7 mouse cellular contexts compared by ENCODE assay signal in the genomic region with DNA sequence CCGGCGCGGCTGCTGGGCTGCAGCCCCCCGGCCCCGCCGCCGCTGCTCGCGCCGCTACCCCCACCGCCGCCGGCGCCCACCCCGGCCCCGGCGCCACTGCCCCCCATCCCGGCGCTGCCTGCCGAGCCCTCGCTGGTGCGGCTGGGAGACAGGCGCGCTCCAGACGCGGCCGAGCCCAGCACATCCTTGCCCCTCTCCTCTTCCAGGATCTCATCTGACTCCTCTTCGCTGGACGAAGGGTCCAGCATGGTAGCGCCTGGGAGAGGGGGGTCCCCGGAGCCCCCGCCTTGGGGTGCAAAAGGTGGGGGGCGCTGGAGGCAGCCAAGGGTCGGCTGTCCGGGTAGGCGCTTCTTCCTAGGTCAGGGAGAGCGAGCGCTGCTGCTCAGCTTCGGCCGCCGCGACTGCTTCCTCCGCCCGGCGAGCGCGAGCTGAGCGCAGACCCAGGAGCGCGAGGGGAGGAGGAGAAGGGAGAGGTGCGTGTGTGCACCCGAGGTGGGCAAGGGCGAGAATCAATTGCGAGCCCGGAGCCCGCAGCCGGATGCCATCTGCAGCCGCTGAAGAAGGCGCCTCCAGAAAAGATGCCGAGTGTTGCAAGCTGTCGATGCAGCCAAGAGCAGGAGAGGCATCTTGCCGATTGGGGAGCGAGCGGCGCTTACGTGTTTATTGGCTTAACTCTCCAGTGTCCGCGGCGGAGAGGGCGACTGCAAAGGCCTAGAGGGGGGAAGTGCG. TPM values are rescaled to one million over a fixed set of nuclear protein-coding genes. Genes with fewer than 3 reads are reported as not detected.
DNase-seq lines count a peak whose midpoint lies in the region; ATAC-seq and TF ChIP-seq lines count a peak whose summit lies in the region.

Gene Cadps, minus strand, starts transcription at position 589 of the 729 bp plus-strand sequence.

- ATAC-seq in hindbrain, embryonic 11.5 days (ENCODE audit: low FRiP score) = peak; percentile 77
- peak; percentile 21; the same call in 1 of the 2 replicates for ATAC-seq in limb, embryonic 11.5 days (ENCODE audit: insufficient number of reproducible peaks, low FRiP score, low TSS enrichment, low read depth)

- H3K27ac ChIP-seq in hindbrain, embryonic 11.5 days (ENCODE audit: low read depth, low read length) = peak within 1 kb of the TSS; percentile 96
- no peak within 1 kb of the TSS for H3K27ac ChIP-seq in limb, embryonic 11.5 days (replicated peaks; ENCODE audit: low read depth, low read length)

- DNase-seq in MN1 (ENCODE audit: low spot score) = peak; percentile 60
- peak; percentile 74 for DNase-seq in embryo, embryonic 10 days (ENCODE audit: low spot score)
- peak; percentile 76 for DNase-seq in hindbrain, embryonic 11.5 days (ENCODE audit: low spot score)
- DNase-seq in limb, embryonic 11.5 days (ENCODE audit: low spot score) = peak; percentile 52
- DNase-seq in right cerebral cortex, postnatal 10 days (ENCODE audit: low spot score in 2 of 2) = peak; percentile 90 to 93
- DNase-seq in urinary bladder, adult 18-20 months (ENCODE audit: low spot score in 2 of 2) = no peak

- H3K4me2 ChIP-seq in hindbrain, embryonic 11.5 days (replicated peaks; ENCODE audit: low read depth, low read length) = peak within 1 kb of the TSS; percentile 86
- peak within 1 kb of the TSS; percentile 97 for H3K4me2 ChIP-seq in limb, embryonic 11.5 days (ENCODE audit: low read depth, severe bottlenecking)

- H3K4me3 ChIP-seq in E14TG2a.4 (replicated peaks; ENCODE audit: low read length) = peak within 1 kb of the TSS; percentile 87
- peak within 1 kb of the TSS; percentile 83 for H3K4me3 ChIP-seq in hindbrain, embryonic 11.5 days (ENCODE audit: low read depth, low read length)
- H3K4me3 ChIP-seq in limb, embryonic 11.5 days (ENCODE audit: low read depth, low read length) = peak within 1 kb of the TSS; percentile 51

- peak within 1 kb of the TSS; percentile 94 for H3K9ac ChIP-seq in hindbrain, embryonic 11.5 days (ENCODE audit: low read depth, low read length)
- peak within 1 kb of the TSS; percentile 43; the same call in 1 of the 2 replicates for H3K9ac ChIP-seq in limb, embryonic 11.5 days (ENCODE audit: low read length)

- TF ChIP-seq CTCF in E14TG2a.4 (conservative IDR thresholded peaks at IDR 0.05; ENCODE audit: low read length) = no peak

- 1% methylated on average over 61 of the region's 71 CpGs for WGBS in hindbrain, embryonic 11.5 days
- under 1% methylated on average over 71 of the region's 71 CpGs for WGBS in limb, embryonic 11.5 days

- H3K36me3 ChIP-seq in E14TG2a.4 (ENCODE audit: insufficient read depth, low read length) = no peaks in the 10 kb centered on the region
- no peaks in the 10 kb centered on the region for H3K36me3 ChIP-seq in hindbrain, embryonic 11.5 days (ENCODE audit: control insufficient read depth, insufficient read depth, low read length)
- no peaks in the 10 kb centered on the region for H3K36me3 ChIP-seq in limb, embryonic 11.5 days (ENCODE audit: control insufficient read depth, insufficient read depth, low read length)

- H3K27me3 ChIP-seq in E14TG2a.4 (ENCODE audit: insufficient read depth, low read length) = peaks cover 14% of the 10 kb centered on the region
- H3K27me3 ChIP-seq in hindbrain, embryonic 11.5 days (ENCODE audit: control insufficient read depth, insufficient read depth, low read length) = no peaks in the 10 kb centered on the region
- peaks cover 16% of the 10 kb centered on the region for H3K27me3 ChIP-seq in limb, embryonic 11.5 days (ENCODE audit: control insufficient read depth, insufficient read depth, low read length)

- H3K4me1 ChIP-seq in E14TG2a.4 (replicated peaks; ENCODE audit: low read depth, low read length) = peaks cover 12% of the 10 kb centered on the region
- no peaks in the 10 kb centered on the region for H3K4me1 ChIP-seq in hindbrain, embryonic 11.5 days (replicated peaks; ENCODE audit: control insufficient read depth, insufficient read depth, low read length)
- 0 out of 2 replicates have a peak, but pooled peaks cover 5% of the 10 kb centered on the region for H3K4me1 ChIP-seq in limb, embryonic 11.5 days (ENCODE audit: control insufficient read depth, insufficient read depth, low read length)

- H3K9me3 ChIP-seq in E14TG2a.4 (ENCODE audit: low read length) = no peaks in the 10 kb centered on the region
- H3K9me3 ChIP-seq in hindbrain, embryonic 11.5 days (ENCODE audit: control insufficient read depth, low read length) = no peaks in the 10 kb centered on the region
- no peaks in the 10 kb centered on the region for H3K9me3 ChIP-seq in limb, embryonic 11.5 days (ENCODE audit: control insufficient read depth, low read length)

RNA-seq across cellular contexts. Expression of gene Cadps, which starts in this region (rescaled TPM):
- 21.0 and 24.3 TPM in 2 replicates for polyA plus RNA-seq in hindbrain, embryonic 11.5 days (2014; fragmentation: Nextera tagmentation; extraction: Ambion mirVana)
- polyA plus RNA-seq in limb, embryonic 11.5 days (2014; fragmentation: Nextera tagmentation; extraction: Ambion mirVana) = 0.36 and 0.95 TPM in 2 replicates

Comparison
In these comparisons a context has a peak if more than half of its experiments do, and no peak if none do; other contexts are left out.
1. RNA of gene Cadps (polyA plus RNA-seq): 21.0 to 24.3 TPM in hindbrain, embryonic 11.5 days; 0.36 to 0.95 TPM in limb, embryonic 11.5 days; every median in the first group is over 10 times any median in the second.
2. Peak in DNase-seq, ATAC-seq, H3K4me3 ChIP-seq, H3K9ac ChIP-seq and H3K4me2 ChIP-seq in limb, embryonic 11.5 days; RNA of the gene not detected or under 1 TPM.
3. DNase-seq: peak in MN1 (single experiment), embryo, embryonic 10 days (single experiment), hindbrain, embryonic 11.5 days (single experiment) and right cerebral cortex, postnatal 10 days (2 of 2); none in urinary bladder, adult 18-20 months (0 of 2).
4. Peak in every context shown above with its lines, with median percentiles within 50 percentile points of each other: H3K4me3 ChIP-seq.